Mouse (Mus musculus) neural tube, embryonic 12.5 days (tissue): ENCODE results near the gene D430041D05Rik. TPM values are rescaled to one million over a fixed set of nuclear protein-coding genes. Genes with fewer than 3 reads are reported as not detected.

Source experiments
- ATAC-seq: fragments of 200-750 bp; cut with Nextera tagmentation; 2 replicates; pipeline ENCODE4 v1.8.0; 2017; ENCODE audit warnings: low read depth, mild to moderate bottlenecking, moderate TSS enrichment, moderate library complexity; ENCODE audit not compliant: low FRiP score
- H3K27ac ChIP-seq: fragments of 300-500 bp; sonication (generic); 2 replicates; pipeline ENCODE4 v1.5.1; 2016
- H3K27me3 ChIP-seq: fragments of 300-500 bp; sonication (generic); replicated peaks from 2 replicates; pipeline ENCODE4 v1.6.1; 2016; ENCODE audit warnings: mild to moderate bottlenecking
- H3K36me3 ChIP-seq: fragments of 300-500 bp; sonication (generic); 2 replicates; pipeline ENCODE4 v1.6.1; 2016; ENCODE audit warnings: mild to moderate bottlenecking
- H3K4me1 ChIP-seq: fragments of 300-500 bp; sonication (generic); 2 replicates; pipeline ENCODE4 v1.6.1; 2016
- H3K4me2 ChIP-seq: fragments of 300-500 bp; sonication (generic); replicated peaks from 2 replicates; pipeline ENCODE4 v1.6.1; 2016; ENCODE audit warnings: mild to moderate bottlenecking
- H3K4me3 ChIP-seq: fragments of 300-500 bp; sonication (generic); 2 replicates; pipeline ENCODE4 v1.5.1; 2016
- H3K9ac ChIP-seq: fragments of 300-500 bp; sonication (generic); 2 replicates; pipeline ENCODE4 v1.6.1; 2016; ENCODE audit warnings: mild to moderate bottlenecking
- H3K9me3 ChIP-seq: fragments of 300-500 bp; sonication (generic); 2 replicates; pipeline ENCODE4 v1.6.1; 2016; ENCODE audit warnings: mild to moderate bottlenecking
- WGBS: fragments of 180-500 bp; shearing (Covaris S2); methylation state at CpG from one replicate; pipeline ENCODE4 v1.1.7; 2016; 5-methylcytosine and 5-hydroxymethylcytosine counted together
- polyA plus RNA-seq: library from polyadenylated mRNA; unstranded; fragments of >200 nt; fragmentation: Nextera tagmentation; extraction: Ambion mirVana; gene quantifications from 2 replicates; pipeline ENCODE4 v1.2.1, GENCODE M21; 2016

D430041D05Rik gene
- polyA plus RNA-seq, 1 experiment from 2014 or later: 4.7 TPM

DNA sequence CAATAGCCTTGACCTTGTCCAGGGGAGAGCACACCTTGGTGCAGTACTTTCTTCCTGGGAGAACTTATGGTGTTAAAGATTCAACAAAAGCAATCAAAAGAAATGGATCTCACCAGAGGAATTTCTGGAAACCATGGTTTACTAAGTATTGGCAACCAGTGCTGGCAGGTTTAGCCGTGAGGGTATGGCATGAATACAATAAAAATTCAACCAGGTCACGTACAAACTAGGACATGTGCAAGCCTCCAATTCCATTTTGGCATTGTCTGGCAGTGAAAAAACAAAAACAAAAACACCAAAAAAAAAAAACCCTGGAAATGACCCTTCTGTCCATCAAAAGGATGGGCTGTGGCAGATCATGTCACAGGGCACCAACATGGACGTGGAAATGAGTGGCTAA is 256.9 kb downstream of the D430041D05Rik start:
- 89% methylated on average over 3 of the region's 3 CpGs for WGBS
- H3K27me3 ChIP-seq: no peaks in the 10 kb centered on the region
- H3K4me2 ChIP-seq: no peak overlapping the region
- H3K36me3 ChIP-seq: no peaks in the 10 kb centered on the region
- no peaks in the 10 kb centered on the region for H3K9me3 ChIP-seq
- no peak overlapping the region for H3K27ac ChIP-seq
- H3K4me1 ChIP-seq: no peaks in the 10 kb centered on the region
- no peak for ATAC-seq
- H3K9ac ChIP-seq: no peak overlapping the region
- no peak overlapping the region for H3K4me3 ChIP-seq

DNA sequence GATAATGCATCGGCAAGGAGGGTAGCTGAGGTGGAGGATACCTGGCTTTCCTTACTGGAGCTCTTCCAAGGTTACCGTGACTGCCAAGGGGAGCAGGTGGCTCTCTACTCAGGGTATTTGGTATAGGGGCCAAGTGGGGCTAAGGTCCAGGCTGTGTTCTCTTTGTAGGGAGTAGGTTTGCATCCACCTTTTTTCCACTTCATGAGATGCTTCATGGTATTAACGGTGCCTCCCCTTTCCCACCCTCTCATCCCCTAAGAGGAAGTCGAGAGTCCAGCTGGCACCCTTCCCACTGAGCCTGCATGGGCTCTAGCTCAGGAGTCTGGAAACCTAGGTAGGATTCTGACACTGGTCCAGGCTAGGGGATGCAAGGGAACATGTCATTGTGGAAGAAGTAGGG is 257.5 kb downstream of the D430041D05Rik start:
- Histone ChIP-seq H3K4me3 (no peak overlapping the region), H3K27me3 (no peaks in the 10 kb centered on the region), H3K4me2 (no peak overlapping the region), H3K27ac (no peak overlapping the region), H3K36me3 (no peaks in the 10 kb centered on the region), H3K4me1 (no peaks in the 10 kb centered on the region), H3K9ac (no peak overlapping the region), H3K9me3 (no peaks in the 10 kb centered on the region)
- WGBS: 91% methylated on average over 4 of the region's 4 CpGs
- ATAC-seq: no peak

DNA sequence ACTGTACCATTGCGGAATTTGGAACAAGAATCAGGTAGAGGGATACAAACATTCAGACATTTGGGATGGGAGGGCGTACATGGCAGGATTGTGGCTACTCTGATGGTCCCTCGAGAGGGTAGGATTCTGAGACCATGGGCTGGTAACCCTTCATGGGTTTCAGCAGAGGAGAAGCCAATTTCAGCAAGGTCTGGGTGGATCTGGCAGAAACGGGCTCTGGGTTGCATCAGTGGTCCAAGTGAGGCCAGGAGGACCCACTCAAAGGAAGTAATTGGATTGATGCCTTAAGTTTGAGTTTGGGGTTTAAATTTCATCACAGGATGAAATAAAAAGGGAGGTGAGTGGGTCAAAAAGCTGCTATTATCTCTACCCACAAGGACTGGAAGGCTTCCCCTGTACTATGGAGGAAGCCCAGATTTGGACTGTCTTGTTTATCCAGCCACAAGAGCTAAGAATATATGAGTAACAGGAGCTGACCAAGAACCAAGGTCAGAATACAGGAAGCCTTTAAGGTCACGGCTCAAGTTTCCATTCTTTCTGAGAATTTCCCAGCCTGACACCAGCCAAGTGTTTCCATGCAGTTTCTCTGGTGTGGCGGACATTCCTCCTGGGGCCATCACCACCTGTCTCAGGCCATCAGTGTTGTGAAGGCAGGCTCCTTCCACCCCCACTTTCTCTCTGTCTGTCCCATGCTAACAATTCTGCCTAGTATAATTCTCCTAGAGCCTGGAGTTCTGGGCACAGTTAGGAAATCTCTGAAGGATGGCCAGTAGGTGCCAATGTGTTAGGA is 260.0 kb downstream of the D430041D05Rik start:
- H3K4me3 ChIP-seq: no peak overlapping the region
- H3K27ac ChIP-seq: no peak overlapping the region
- no peak overlapping the region for H3K4me2 ChIP-seq
- H3K4me1 ChIP-seq: no peaks in the 10 kb centered on the region
- WGBS: 87% methylated on average over 6 of the region's 6 CpGs
- no peak for ATAC-seq
- H3K36me3 ChIP-seq: no peaks in the 10 kb centered on the region
- no peak overlapping the region for H3K9ac ChIP-seq
- H3K9me3 ChIP-seq: no peaks in the 10 kb centered on the region
- H3K27me3 ChIP-seq: no peaks in the 10 kb centered on the region

DNA sequence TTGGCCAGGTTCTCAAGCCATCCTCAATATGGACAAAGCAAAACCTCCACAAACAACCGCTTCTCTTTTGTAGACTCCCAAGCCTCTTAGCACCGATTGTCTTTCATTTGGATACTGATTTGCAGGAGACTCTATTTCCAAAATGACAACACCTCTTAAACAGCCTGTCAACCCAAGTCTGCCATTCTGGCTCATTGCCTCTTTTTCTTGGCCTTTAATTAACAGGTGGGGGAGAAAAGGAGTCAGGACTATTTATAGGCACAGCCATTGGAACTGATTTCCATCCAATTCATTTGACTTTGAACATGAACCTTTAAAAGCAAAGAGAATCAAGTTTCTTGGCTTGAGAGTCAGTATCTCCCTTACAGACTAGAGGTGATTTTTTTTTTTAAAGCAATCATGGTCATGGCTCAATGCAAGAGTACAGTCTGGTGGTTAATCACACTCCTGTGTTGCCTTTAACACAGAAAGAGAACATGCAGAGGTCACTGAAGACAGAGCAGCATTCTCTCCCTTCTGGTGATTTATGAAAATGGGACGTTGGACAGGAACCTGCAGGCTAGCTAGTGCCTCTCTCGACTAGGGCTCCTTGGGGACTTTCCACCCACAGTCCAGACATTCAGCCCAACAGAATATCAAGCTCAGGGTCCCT is 262.8 kb downstream of the D430041D05Rik start:
- no peaks in the 10 kb centered on the region for H3K36me3 ChIP-seq
- no peak overlapping the region for H3K4me3 ChIP-seq
- H3K9ac ChIP-seq: no peak overlapping the region
- WGBS: 59% methylated on average over 4 of the region's 4 CpGs
- no peaks in the 10 kb centered on the region for H3K9me3 ChIP-seq
- H3K4me1 ChIP-seq: no peaks in the 10 kb centered on the region
- no peaks in the 10 kb centered on the region for H3K27me3 ChIP-seq
- no peak overlapping the region for H3K27ac ChIP-seq
- ATAC-seq: no peak
- H3K4me2 ChIP-seq: no peak overlapping the region

GRCm38 (mm10) chr2:104145983-104146382 is 264.8 kb downstream of the D430041D05Rik start:
- H3K9ac ChIP-seq: no peak overlapping the region
- H3K9me3 ChIP-seq: no peaks in the 10 kb centered on the region
- H3K4me3 ChIP-seq: no peak overlapping the region
- ATAC-seq: no peak
- no peak overlapping the region for H3K27ac ChIP-seq
- no peaks in the 10 kb centered on the region for H3K4me1 ChIP-seq
- no peaks in the 10 kb centered on the region for H3K27me3 ChIP-seq
- no peak overlapping the region for H3K4me2 ChIP-seq
- H3K36me3 ChIP-seq: no peaks in the 10 kb centered on the region
- 91% methylated on average over 1 of the region's 1 CpGs for WGBS

- H3K27me3 ChIP-seq: no peaks in the 10 kb centered on the region
- 90% methylated on average over 12 of the region's 12 CpGs for WGBS
- no peak overlapping the region for H3K4me2 ChIP-seq
- no peaks in the 10 kb centered on the region for H3K36me3 ChIP-seq
- no peak overlapping the region for H3K27ac ChIP-seq
- no peaks in the 10 kb centered on the region for H3K9me3 ChIP-seq
- no peak overlapping the region for H3K4me3 ChIP-seq
- no peaks in the 10 kb centered on the region for H3K4me1 ChIP-seq
- H3K9ac ChIP-seq: no peak overlapping the region
- ATAC-seq: no peak
Observed at GRCm38 (mm10) chr2:104144004-104144403, 266.8 kb downstream of the D430041D05Rik start.

GRCm38 (mm10) chr2:104142140-104142539 is 268.7 kb downstream of the D430041D05Rik start:
- no peak overlapping the region for H3K4me3 ChIP-seq
- WGBS: 93% methylated on average over 8 of the region's 8 CpGs

GRCm38 (mm10) chr2:104135920-104136319 is 274.9 kb downstream of the D430041D05Rik start:
- no peak for ATAC-seq
- no peak overlapping the region for H3K4me3 ChIP-seq
- no peaks in the 10 kb centered on the region; the same call in 1 of the 2 replicates for H3K27me3 ChIP-seq
- no peak overlapping the region for H3K27ac ChIP-seq
- no peaks in the 10 kb centered on the region for H3K9me3 ChIP-seq
- WGBS: 66% methylated on average over 2 of the region's 2 CpGs
- no peaks in the 10 kb centered on the region for H3K36me3 ChIP-seq
- H3K4me1 ChIP-seq: no peaks in the 10 kb centered on the region
- H3K4me2 ChIP-seq: no peak overlapping the region
- no peak overlapping the region for H3K9ac ChIP-seq

More at GRCm38 (mm10) chr2:104142140-104142539, 268.7 kb downstream of the D430041D05Rik start:
- Histone ChIP-seq H3K27me3 (no peaks in the 10 kb centered on the region), H3K9ac (no peak overlapping the region), H3K9me3 (no peaks in the 10 kb centered on the region), H3K4me1 (no peaks in the 10 kb centered on the region), H3K4me2 (no peak overlapping the region), H3K27ac (no peak overlapping the region), H3K36me3 (no peaks in the 10 kb centered on the region)
- ATAC-seq: no peak

- H3K27me3 ChIP-seq: no peaks in the 10 kb centered on the region; the same call in 1 of the 2 replicates
- H3K9me3 ChIP-seq: no peaks in the 10 kb centered on the region
- peak; percentile 68 for ATAC-seq
- H3K4me1 ChIP-seq: no peaks in the 10 kb centered on the region
- H3K27ac ChIP-seq: no peak overlapping the region
- 48% methylated on average over 8 of the region's 8 CpGs for WGBS
- H3K36me3 ChIP-seq: no peaks in the 10 kb centered on the region
- H3K4me2 ChIP-seq: no peak overlapping the region
- H3K9ac ChIP-seq: no peak overlapping the region
- no peak overlapping the region for H3K4me3 ChIP-seq
Observed at GRCm38 (mm10) chr2:104134150-104135056, 276.4 kb downstream of the D430041D05Rik start.

GRCm38 (mm10) chr2:104133042-104133810 is 277.6 kb downstream of the D430041D05Rik start:
- no peaks in the 10 kb centered on the region for H3K4me1 ChIP-seq
- no peak overlapping the region for H3K4me2 ChIP-seq

DNA sequence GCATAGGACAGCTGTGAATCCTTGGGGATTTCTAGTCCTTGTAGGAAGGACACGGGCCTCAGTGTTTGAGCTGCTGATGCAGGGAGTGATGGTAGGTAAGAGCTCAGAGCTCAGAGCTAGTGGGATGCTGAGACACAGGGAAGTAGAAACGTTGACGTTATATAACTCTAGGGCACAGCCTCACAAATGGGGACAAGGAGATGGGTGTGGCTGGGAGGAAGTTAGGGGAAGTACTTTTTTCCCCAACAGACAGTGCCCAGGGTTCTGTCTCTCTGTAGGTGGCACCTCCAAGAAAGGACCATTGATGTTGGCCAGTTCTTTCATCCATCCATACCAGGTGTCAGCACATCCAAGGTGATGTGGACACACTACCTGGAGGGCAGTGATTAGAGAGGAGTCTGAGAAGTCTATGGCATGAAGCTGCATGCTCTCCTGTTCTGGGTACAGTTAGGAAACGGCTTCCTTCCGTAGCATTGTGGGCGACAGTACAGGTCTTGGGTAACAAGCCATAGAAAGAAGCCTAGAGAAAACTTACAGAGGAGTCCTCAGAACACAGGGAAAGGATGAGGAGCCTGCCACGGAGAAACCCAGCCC is 278.4 kb downstream of the D430041D05Rik start:
- no peak for ATAC-seq
- Histone ChIP-seq H3K36me3 (no peaks in the 10 kb centered on the region), H3K27ac (no peak overlapping the region), H3K9ac (no peak overlapping the region), H3K9me3 (no peaks in the 10 kb centered on the region), H3K4me3 (no peak overlapping the region), H3K4me2 (no peak overlapping the region), H3K27me3 (no peaks in the 10 kb centered on the region; the same call in 1 of the 2 replicates), H3K4me1 (no peaks in the 10 kb centered on the region)
- 76% methylated on average over 7 of the region's 7 CpGs for WGBS

More at GRCm38 (mm10) chr2:104133042-104133810, 277.6 kb downstream of the D430041D05Rik start:
- ATAC-seq: no peak
- H3K27me3 ChIP-seq: no peaks in the 10 kb centered on the region; the same call in 1 of the 2 replicates
- no peak overlapping the region for H3K4me3 ChIP-seq
- no peak overlapping the region for H3K9ac ChIP-seq
- H3K27ac ChIP-seq: no peak overlapping the region
- H3K9me3 ChIP-seq: no peaks in the 10 kb centered on the region
- no peaks in the 10 kb centered on the region for H3K36me3 ChIP-seq
- 41% methylated on average over 12 of the region's 12 CpGs for WGBS
